Comparison of ENCODE assay signal across 11 mouse cellular contexts in the genomic region with DNA sequence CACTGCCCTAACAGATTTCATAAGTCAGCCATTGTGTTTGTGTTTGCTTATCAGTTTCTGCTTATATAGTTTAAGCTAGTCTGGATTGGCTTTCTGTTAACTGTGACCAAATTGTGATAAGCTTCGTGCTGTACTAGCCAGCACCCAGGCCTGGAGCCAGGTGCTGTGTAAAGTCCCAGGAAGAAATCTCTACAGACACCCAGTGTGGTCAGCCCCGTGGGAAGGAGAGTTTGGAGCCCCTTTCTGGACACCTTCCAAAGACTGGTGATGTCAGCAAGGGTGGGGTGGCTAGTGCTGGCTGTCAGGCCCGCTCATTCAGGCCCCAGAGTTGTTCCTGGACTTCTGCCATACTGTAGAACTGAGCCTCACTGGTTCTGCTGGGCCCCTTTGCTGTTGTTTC.
A peak's percentile ranks its signal among the peaks of the same experiment; 100 is the strongest.
DNase-seq lines count a peak whose midpoint lies in the region.
"Had no signal": no experiment of that assay in that cellular context is flagged by ENCODE, and none has a peak within 500 bp of the region (broad histone marks: within the 10 kb centered on the region; RNA-seq: fewer than 3 reads in every experiment).

No protein-coding gene starts in this region.

- intact Hi-C loops in heart, postnatal 14 days (cut with DNase I): no loop called here

- peak; percentile 19 for DNase-seq in cerebellum, adult 11-12 months
- DNase-seq in cerebellum, adult 11 months: no peak
- peak; percentile 14 for DNase-seq in Muller cell, postnatal 12 days (ENCODE audit: inconsistent ontology term)
- peak; percentile 42 to 58 for DNase-seq in heart, postnatal 14 days
- peak; percentile 55 for DNase-seq in lung, postnatal 36 days
- DNase-seq in layer of hippocampus, postnatal 25 days (ENCODE audit: extremely low spot score in 1 of 2, low spot score in 1 of 2): no peak
- no peak for DNase-seq in layer of hippocampus, postnatal 14 days (ENCODE audit: low spot score in 2 of 2)
- DNase-seq in kidney, adult 9 months: no peak
- DNase-seq: embryo, embryonic 11 days; right cerebral cortex, postnatal 14 days; thymus, postnatal 4 days had no signal

Comparison
In these comparisons a context has a peak if more than half of its experiments do, and no peak if none do; other contexts are left out.
1. DNase-seq: peak in cerebellum, adult 11-12 months (single experiment), Muller cell, postnatal 12 days (single experiment), heart, postnatal 14 days (2 of 2) and lung, postnatal 36 days (single experiment); none in cerebellum, adult 11 months (single experiment), layer of hippocampus, postnatal 25 days (0 of 2), layer of hippocampus, postnatal 14 days (0 of 2) and kidney, adult 9 months (single experiment).